ENCODE assay signal across 14 mouse cellular contexts in the genomic region with DNA sequence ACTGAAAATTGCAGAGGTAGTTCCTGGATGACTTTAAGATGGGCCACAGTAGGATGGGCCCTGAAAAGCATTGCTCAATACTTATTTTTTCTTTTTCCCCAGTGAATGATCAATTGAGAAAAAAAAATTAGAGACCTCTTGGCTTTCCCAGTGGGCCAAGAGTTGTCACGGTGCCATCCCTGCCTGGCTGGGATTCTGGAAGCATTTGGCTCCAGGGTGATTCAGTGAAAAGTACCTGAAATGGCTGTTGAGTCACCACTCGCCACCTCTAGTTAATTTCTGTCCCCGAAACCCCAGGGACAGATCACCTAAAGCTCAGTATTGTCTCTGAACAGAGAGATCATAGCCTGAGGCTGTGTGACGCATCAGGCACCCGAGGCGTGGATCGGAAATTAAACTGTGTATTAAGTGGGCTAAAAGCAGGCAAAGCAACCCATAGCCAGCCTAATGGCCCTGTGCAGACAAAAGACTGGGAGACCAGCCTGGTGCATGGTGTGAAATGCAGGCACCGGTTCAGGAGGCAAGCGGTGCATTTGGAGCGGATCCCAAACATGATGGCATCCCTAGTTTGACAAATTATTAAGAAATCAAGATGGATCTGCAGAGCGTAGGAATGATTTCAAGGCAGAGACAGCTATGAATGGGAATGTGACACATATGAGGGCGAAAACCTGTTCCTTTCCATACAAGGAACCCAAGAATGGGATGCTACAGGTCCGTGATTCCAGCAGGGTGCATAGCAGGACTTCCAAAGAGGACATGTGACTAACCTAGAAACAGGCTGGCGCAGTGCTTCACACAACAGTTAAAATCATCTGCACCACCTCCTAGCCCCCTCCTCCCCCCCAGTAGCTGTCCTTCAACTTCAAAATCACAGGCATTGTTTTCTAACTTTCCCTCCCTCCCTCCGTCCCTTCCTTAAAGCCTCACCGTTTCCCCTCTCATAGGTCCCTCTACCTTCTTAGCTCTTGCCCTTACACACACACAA.
DNase-seq lines count a peak whose midpoint lies in the region; ATAC-seq lines count a peak whose summit lies in the region.
"Had no signal": no experiment of that assay in that cellular context is flagged by ENCODE, and none has a peak within 500 bp of the region (broad histone marks: within the 10 kb centered on the region; RNA-seq: fewer than 3 reads in every experiment).

No protein-coding gene starts in this region.

- no peak overlapping the region for H3K4me2 ChIP-seq in midbrain, embryonic 14.5 days (ENCODE audit: low read length)
- no peak overlapping the region for H3K4me2 ChIP-seq in midbrain, embryonic 15.5 days
- no peak overlapping the region for H3K4me2 ChIP-seq in neural tube, embryonic 15.5 days
- H3K4me2 ChIP-seq: embryonic facial prominence, embryonic 15.5 days; heart, embryonic 13.5 days; liver, embryonic 15.5 days; neural tube, embryonic 12.5 days had no signal

- no peak overlapping the region for H3K9ac ChIP-seq in midbrain, embryonic 14.5 days (replicated peaks; ENCODE audit: low read length)
- H3K9ac ChIP-seq in midbrain, embryonic 15.5 days = no peak overlapping the region
- H3K9ac ChIP-seq in neural tube, embryonic 15.5 days (replicated peaks) = no peak overlapping the region
- H3K9ac ChIP-seq: embryonic facial prominence, embryonic 15.5 days; heart, embryonic 13.5 days; liver, embryonic 15.5 days; neural tube, embryonic 12.5 days had no signal

- no peak overlapping the region for H3K27ac ChIP-seq in midbrain, embryonic 14.5 days (replicated peaks; ENCODE audit: low read depth, low read length)
- H3K27ac ChIP-seq in midbrain, embryonic 15.5 days = no peak overlapping the region
- no peak overlapping the region for H3K27ac ChIP-seq in neural tube, embryonic 15.5 days (replicated peaks)
- H3K27ac ChIP-seq: embryonic facial prominence, embryonic 15.5 days; heart, embryonic 13.5 days; kidney, postnatal 0 days; limb, embryonic 10.5 days; liver, embryonic 15.5 days; neural tube, embryonic 12.5 days had no signal

- H3K4me3 ChIP-seq in midbrain, embryonic 14.5 days (replicated peaks; ENCODE audit: low read depth, low read length) = no peak overlapping the region
- H3K4me3 ChIP-seq in midbrain, embryonic 15.5 days = no peak overlapping the region
- H3K4me3 ChIP-seq in neural tube, embryonic 15.5 days (replicated peaks) = no peak overlapping the region
- H3K4me3 ChIP-seq: embryonic facial prominence, embryonic 15.5 days; heart, embryonic 13.5 days; limb, embryonic 10.5 days; liver, embryonic 15.5 days; neural tube, embryonic 12.5 days had no signal

- no peaks in the 10 kb centered on the region for H3K36me3 ChIP-seq in midbrain, embryonic 14.5 days (ENCODE audit: control insufficient read depth, insufficient read depth, low read length)
- H3K36me3 ChIP-seq in midbrain, embryonic 15.5 days (replicated peaks) = no peaks in the 10 kb centered on the region
- no peaks in the 10 kb centered on the region for H3K36me3 ChIP-seq in neural tube, embryonic 15.5 days
- H3K36me3 ChIP-seq: embryonic facial prominence, embryonic 15.5 days; heart, embryonic 13.5 days; limb, embryonic 10.5 days; liver, embryonic 15.5 days; neural tube, embryonic 12.5 days had no signal

- H3K27me3 ChIP-seq in midbrain, embryonic 14.5 days (ENCODE audit: control insufficient read depth, insufficient read depth, low read length) = no peaks in the 10 kb centered on the region
- no peaks in the 10 kb centered on the region for H3K27me3 ChIP-seq in midbrain, embryonic 15.5 days (replicated peaks)
- H3K27me3 ChIP-seq in neural tube, embryonic 15.5 days (replicated peaks) = no peaks in the 10 kb centered on the region
- H3K27me3 ChIP-seq: embryonic facial prominence, embryonic 15.5 days; heart, embryonic 13.5 days; liver, embryonic 15.5 days; neural tube, embryonic 12.5 days had no signal

- intact Hi-C loops in left cerebral cortex, postnatal 36 days (cut with DNase I) = no loop called here

- no peaks in the 10 kb centered on the region for H3K9me3 ChIP-seq in midbrain, embryonic 14.5 days (ENCODE audit: control insufficient read depth, low read length)
- H3K9me3 ChIP-seq in midbrain, embryonic 15.5 days = no peaks in the 10 kb centered on the region
- H3K9me3 ChIP-seq in neural tube, embryonic 15.5 days (replicated peaks) = no peaks in the 10 kb centered on the region
- H3K9me3 ChIP-seq: embryonic facial prominence, embryonic 15.5 days; heart, embryonic 13.5 days; limb, embryonic 10.5 days; liver, embryonic 15.5 days; neural tube, embryonic 12.5 days had no signal

- 78% methylated on average over 16 of the region's 16 CpGs for WGBS in midbrain, embryonic 14.5 days
- 73% methylated on average over 16 of the region's 16 CpGs for WGBS in midbrain, embryonic 15.5 days
- WGBS in neural tube, embryonic 15.5 days = 63% methylated on average over 16 of the region's 16 CpGs

- no peak for ATAC-seq in midbrain, embryonic 14.5 days (ENCODE audit: low FRiP score, low TSS enrichment)
- ATAC-seq in midbrain, embryonic 15.5 days (replicated peaks) = no peak
- peak; percentile 41; the same call in 1 of the 2 replicates for ATAC-seq in neural tube, embryonic 15.5 days (ENCODE audit: low FRiP score)

- peak; percentile 21 for DNase-seq in adrenal gland, postnatal 25 days
- no peak for DNase-seq in adrenal gland, adult (ENCODE audit: inconsistent age in 2 of 2, low spot score in 1 of 2)
- DNase-seq in midbrain, embryonic 14.5 days = peak; percentile 7
- peak; percentile 84 to 88 for DNase-seq in cerebellum, postnatal 25 days
- DNase-seq in natural killer cell, adult 2 months (ENCODE audit: low spot score in 2 of 2) = no peak
- DNase-seq in left cerebral cortex, postnatal 36 days (ENCODE audit: low spot score in 2 of 2) = no peak

- no peaks in the 10 kb centered on the region for H3K4me1 ChIP-seq in midbrain, embryonic 14.5 days (ENCODE audit: control insufficient read depth, insufficient read depth, low read length)
- no peaks in the 10 kb centered on the region for H3K4me1 ChIP-seq in midbrain, embryonic 15.5 days
- H3K4me1 ChIP-seq in neural tube, embryonic 15.5 days = no peaks in the 10 kb centered on the region; the same call in 1 of the 2 replicates
- H3K4me1 ChIP-seq: embryonic facial prominence, embryonic 15.5 days; heart, embryonic 13.5 days; liver, embryonic 15.5 days; neural tube, embryonic 12.5 days had no signal

Comparison
In these comparisons a context has a peak if more than half of its experiments do, and no peak if none do; other contexts are left out.
1. DNase-seq: peak in adrenal gland, postnatal 25 days (single experiment), midbrain, embryonic 14.5 days (single experiment) and cerebellum, postnatal 25 days (2 of 2); none in adrenal gland, adult (0 of 2), natural killer cell, adult 2 months (0 of 2) and left cerebral cortex, postnatal 36 days (0 of 2).